Mouse (Mus musculus): ENCODE data around the gene Vasn. TPM values are rescaled to one million over a fixed set of nuclear protein-coding genes. Genes with fewer than 3 reads are reported as not detected.
A peak's percentile ranks its signal among the peaks of the same experiment; 100 is the strongest.
"Not testable (repeated sequence)": the region's sequence is repeated elsewhere in the genome, so short reads cannot be mapped to it uniquely, and the experiment has no call there.

Gene Vasn
- total RNA-seq, 2 experiments from 2014 or later = 17.7 to 18.2 TPM

DNA sequence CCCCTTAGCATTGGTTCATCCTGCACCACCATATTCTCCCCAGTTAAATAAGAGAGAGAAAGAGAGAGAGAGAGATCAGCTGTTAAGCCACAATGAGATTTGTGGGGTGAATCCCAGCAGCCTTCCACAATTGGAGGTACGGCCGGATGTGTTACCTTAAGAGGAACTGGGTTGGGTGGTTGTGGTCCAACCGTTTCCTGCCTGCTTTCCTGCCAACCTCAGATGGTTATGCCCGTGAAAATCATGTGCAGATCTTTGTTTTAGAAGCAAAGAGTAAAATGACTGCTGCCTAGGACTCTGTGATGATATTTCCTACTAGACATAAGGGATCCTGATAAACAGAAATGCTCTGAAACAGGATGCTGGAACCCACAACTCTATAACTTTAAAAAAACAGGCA lies 34.4 kb downstream of the Vasn start:
- DNase-seq = no peak

DNA sequence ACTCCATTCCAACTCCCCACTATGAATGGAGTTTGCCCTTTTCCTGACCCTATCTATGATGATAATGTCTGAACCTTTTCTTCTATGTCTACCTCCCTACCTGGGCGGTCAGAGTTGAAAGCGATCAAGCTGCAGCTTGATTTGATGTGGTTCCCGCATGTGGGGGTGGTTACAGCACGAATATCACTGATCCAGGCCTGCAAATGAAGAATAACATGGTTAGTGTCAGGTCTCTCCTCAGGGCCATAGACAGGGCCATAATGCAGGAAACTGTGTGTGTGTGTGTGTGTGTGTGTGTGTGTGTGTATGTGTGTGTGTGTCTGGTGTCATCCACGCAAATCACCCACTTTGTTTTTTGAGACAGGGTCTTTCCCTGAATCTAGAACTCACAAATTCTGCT lies 37.1 kb downstream of the Vasn start:
- DNase-seq = no peak

DNA sequence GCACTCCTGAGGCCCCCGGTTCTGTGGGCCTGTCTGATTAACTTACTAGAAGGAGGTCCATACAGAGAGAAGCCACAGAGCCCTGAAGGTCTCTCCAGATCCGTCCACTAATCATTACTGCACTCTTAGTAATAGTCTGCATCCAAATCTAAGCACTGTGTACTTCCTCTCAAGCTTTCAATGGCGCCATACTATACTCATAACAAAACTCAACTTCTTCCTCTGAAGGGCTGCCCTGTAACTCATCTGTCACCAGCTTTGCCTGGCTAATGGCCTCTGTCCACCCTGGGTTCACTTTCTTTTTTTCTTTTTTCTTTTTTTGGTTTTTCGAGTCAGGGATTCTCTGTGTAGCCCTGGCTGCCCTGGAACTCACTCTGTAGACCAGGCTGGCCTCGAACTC lies 38.3 kb downstream of the Vasn start:
- no peak for DNase-seq

DNA sequence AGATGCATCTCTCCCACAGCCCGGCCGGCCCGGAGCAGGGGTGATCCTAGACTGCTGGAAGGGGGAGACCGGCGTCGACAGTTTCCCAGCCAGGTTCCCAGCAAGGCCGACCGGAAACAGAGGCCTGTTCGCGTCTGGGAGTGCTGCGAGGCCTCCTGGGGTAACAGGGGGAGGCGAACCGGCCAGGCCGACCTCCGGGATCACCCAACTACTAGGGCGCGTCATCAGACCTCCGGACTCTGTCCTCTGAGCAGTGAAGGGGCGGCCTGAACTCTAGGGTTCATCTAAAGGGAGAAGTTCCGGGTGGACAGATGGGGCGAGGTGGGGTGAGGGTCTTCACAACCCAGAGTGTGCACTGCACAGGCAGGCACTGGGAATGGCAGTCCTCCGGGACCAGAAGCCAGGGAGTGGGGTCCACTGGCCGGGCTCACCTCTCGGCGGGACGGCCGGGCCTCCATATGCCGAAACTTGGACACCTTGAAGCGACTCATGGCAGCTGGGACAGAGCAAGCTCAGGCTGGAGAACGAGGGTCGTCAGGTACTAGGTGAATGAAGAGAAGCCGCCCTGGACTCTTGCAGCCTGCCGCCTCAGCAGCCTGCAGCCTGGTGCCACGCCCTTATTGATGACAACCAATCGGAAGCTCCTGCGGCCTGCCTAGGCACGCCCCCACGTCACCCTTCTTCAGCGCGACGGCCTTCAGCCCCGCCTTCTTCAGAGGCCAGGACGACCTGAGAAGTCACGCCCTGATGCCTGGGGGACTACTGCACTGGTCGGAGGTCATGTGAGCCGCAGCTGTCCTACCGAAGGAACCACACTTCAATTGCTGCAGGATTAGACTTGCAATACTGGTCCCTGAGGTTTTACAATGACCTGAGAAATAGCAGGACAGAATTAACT lies 39.6 kb downstream of the Vasn start, which contains the start of gene Coro7:
Coro7 (minus strand) TSS at position 657 of the 898 bp plus-strand sequence.
- peak; percentile 91 for DNase-seq

DNA sequence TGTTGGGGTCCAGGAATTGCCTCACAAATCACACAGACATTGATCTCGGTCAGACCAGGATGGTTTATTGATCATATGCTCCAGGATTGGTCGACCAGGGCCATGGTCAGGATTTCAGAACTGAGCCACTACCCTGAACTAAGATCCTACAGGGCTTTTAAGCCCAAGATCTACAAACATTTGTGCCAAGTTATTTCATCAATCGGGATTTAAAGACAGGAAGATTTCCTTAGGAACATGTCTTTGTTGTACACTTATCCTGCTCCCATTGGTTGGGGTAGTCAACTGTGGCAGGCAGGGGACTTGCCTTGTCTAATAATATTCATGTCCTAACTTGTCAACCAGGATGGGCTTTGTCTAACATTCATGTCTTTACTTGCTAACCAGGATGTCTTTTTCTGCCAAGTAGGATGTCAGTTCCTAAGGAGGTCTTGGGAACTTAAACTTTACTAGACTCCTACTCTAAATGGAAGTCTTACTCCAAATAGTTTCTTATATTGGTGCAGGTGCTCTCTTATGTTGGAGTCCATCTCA lies 41.2 kb downstream of the Vasn start:
- not testable (repeated sequence) for DNase-seq

DNA sequence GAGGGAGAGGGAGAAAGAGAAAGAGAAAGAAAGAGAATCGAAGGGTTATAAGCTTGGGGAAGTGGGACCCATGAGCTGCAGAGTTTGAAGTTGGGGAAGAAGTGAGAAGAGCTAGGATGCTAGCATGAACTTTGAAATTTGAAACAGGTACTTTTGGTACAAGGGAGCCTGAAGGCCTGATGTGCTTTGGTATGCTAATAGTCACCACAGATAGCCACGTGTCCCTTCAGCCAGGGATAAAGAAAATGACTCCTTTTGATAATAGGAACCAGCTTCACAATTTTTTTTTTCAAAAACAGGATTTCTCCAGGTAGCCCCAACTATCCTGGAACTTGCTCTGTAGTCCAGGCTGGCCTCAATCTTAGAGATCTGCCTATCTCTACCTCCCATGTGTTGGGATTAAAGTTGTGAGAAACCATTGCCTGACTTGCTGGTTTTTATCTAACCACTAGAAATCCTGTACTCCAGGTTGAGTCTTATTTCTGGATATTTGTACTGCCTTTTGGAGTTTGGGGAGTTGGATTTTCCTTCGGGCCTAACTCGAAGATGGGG lies 43.0 kb downstream of the Vasn start:
- no peak for DNase-seq

DNA sequence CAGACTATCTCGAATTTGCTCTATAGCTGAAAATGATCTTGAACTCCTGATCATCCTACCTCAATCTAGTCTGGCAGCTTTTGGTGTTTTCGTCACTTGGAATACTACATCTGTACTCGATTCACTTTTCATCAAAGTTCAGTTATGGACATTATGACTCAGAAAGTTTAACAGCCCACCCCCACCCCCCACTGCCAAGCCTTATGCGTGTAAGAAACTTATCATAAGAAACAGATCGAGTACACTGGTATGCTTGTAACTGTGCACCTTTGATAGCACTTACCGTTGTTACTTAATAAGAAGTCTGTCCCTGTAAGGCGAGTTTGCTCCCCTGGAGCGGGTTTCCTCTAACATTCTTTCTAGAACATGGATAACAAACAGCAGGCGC lies 43.4 kb downstream of the Vasn start:
- no peak for DNase-seq

DNA sequence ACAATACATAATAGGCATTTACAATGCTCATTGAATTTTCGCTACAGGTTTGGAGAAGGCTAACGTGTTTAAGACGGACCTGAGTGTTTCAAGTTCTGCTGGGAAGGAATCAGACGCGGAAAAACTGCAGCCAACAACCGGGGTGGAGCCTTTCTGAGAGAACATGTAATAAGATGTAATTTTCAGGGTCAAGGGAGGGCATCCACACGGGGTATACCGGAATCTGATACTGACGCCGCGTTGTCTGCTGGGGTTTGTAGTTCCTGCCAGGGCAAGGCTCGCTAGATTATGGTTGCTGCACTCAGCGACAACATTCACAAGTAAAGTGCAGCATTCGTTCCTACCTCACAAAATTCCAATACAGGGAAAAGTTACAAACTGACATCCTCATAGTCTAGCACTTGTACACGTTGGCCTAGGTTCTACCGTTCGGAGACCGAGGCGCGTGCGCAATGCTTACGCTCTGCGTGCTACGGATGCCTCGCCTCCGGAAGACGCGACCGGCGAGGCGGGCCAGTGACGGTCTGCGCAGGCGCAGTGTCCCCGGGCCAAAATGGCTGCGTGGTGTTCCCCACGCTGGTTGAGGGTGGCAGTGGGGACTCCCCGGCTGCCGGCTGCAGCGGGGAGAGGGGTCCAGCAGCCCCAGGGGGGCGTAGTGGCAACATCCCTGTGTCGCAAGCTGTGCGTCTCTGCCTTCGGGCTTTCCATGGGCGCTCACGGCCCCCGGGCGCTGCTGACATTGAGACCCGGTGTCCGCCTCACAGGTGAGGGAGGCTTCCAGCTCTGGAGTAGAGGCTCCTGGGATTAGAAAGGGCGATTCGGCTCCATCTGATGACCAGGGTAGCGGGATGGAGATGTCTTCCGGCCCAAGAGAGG lies 44.1 kb downstream of the Vasn start:
- peak; percentile 98 for DNase-seq

DNA sequence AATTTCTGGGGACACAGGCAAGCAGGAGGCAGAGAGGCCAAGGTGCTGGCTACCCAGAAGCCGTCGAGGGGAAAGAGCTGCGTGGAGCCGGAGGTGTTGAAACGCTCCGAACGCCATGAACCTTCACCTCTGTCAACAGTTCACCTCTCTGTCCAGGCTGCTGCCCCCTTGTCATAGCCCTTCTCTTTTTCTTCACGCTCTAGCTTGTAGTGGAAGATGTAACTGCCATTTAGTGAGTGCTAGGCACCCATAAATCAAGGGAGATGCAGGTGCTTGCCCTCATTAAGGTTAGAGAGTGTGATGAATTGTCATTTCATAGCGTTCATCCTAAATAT lies 44.7 kb downstream of the Vasn start:
- no peak for DNase-seq

DNA sequence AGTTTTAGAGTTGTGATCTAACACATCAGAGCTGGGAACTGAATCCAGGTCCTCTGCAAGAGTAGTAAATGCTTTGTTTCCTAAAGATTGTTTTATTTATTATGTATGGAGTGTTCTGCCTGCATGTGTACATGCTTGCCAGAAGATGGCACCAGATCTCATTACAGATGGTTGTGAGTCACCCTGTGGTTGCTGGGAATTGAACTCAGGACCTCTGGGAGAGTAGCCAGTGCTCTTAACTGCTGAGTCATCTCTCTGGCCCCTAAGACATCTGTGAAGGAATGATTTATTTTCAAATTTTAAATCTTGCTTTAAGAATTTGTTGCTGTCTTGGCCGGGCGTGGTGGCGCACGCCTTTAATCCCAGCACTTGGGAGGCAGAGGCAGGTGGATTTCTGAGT lies 49.6 kb downstream of the Vasn start:
- DNase-seq = not testable (repeated sequence)

Other genes with a start within 250 kb of the Vasn start
- 10 to 100 TPM; 15.2 to 18.0 TPM for gene Adcy9, start 219.4 kb upstream of the Vasn start, total RNA-seq (2021)
- 1,000 to 10,000 TPM; 1,069 to 1,171 TPM for gene Srl, start 98.1 kb upstream of the Vasn start, total RNA-seq (2021)
- 1 to 10 TPM; 3.5 to 4.7 TPM for gene Tfap4, start 80.1 kb upstream of the Vasn start, total RNA-seq (2021)
- 10 to 100 TPM; 35.3 to 43.8 TPM for gene Glis2, start 45.2 kb upstream of the Vasn start, total RNA-seq (2021)
- gene Pam16, start 15.0 kb upstream of the Vasn start, total RNA-seq (2021) = 10 to 100 TPM; 89.5 to 92.6 TPM
- gene Dnaja3, start within 50 bp of the Vasn start, total RNA-seq (2021) = 10 to 100 TPM; 82.7 to 84.7 TPM
- gene Coro7, start 39.8 kb downstream of the Vasn start, total RNA-seq (2021) = 10 to 100 TPM; 24.1 to 26.5 TPM
- 10 to 100 TPM; 15.2 to 15.5 TPM for gene Nmral1, start 79.4 kb downstream of the Vasn start, total RNA-seq (2021)
- gene Hmox2, start 86.4 kb downstream of the Vasn start, total RNA-seq (2021) = 10 to 100 TPM; 67.4 to 75.9 TPM
- gene Cdip1, start 150.4 kb downstream of the Vasn start, total RNA-seq (2021) = 100 to 1,000 TPM in 1 of 2 experiments, 10 to 100 TPM in 1; 96.3 to 105 TPM
- gene 4930562C15Rik, start 195.5 kb downstream of the Vasn start, total RNA-seq (2021) = not detected
- 10 to 100 TPM; 22.6 to 24.8 TPM for gene Ubald1, start 240.4 kb downstream of the Vasn start, total RNA-seq (2021)
- gene Mgrn1, start 246.3 kb downstream of the Vasn start, total RNA-seq (2021) = 100 to 1,000 TPM; 170 to 187 TPM